Mouse (Mus musculus) E14TG2a.4 (cell line): ENCODE data around the gene Atrnl1.

Source experiments
- CTCF ChIP-seq: conservative IDR thresholded peaks from 2 replicates; pipeline ENCODE4 v1.5.1; 2014; ENCODE audit warnings: low read length
- NANOG ChIP-seq: IDR thresholded peaks from 2 replicates; pipeline ENCODE4 v1.6.1; 2014; ENCODE audit warnings: borderline replicate concordance, low read length, mixed read lengths

- TF ChIP-seq CTCF (no peak), NANOG (no peak)
These were observed 450.1 kb downstream of the Atrnl1 start for GRCm38 (mm10) chr19:58060854-58061358.
